Mouse (Mus musculus): ENCODE measurements around the gene Il1rapl1. TPM values are rescaled to one million over a fixed set of nuclear protein-coding genes. Genes with fewer than 3 reads are reported as not detected.

Il1rapl1 gene
- polyA plus RNA-seq, 2 experiments = not detected

GRCm38 (mm10) chrX:88089873-88090272 is 25.6 kb downstream of the Il1rapl1 start:
- 31% methylated on average over 2 of the region's 2 CpGs for WGBS (ENCODE audit: insufficient replicate concordance)
- H3K27ac ChIP-seq = no peak overlapping the region
- DNase-seq (ENCODE audit: low read depth in 3 of 3, low spot score in 3 of 3) = no peak
- ATAC-seq (ENCODE audit: insufficient read depth) = no peak
- H3K9ac ChIP-seq (replicated peaks) = no peak overlapping the region
- H3K4me2 ChIP-seq (ENCODE audit: low read depth) = no peak overlapping the region
- H3K4me3 ChIP-seq (ENCODE audit: insufficient read depth in 1 of 2, low read depth in 2 of 2, low read length in 2 of 2) = no peak overlapping the region
- no peak for TF ChIP-seq CTCF (IDR thresholded peaks at IDR 0.05; ENCODE audit: low read depth)
- TF ChIP-seq EP300 (IDR thresholded peaks at IDR 0.05; ENCODE audit: low read depth) = no peak
- H3K36me3 ChIP-seq (replicated peaks; ENCODE audit: control insufficient read depth, insufficient read depth, low read depth) = no peaks in the 10 kb centered on the region
- no peaks in the 10 kb centered on the region for H3K9me3 ChIP-seq (ENCODE audit: control insufficient read depth, low read length)
- no peaks in the 10 kb centered on the region for H3K4me1 ChIP-seq (replicated peaks; ENCODE audit: control insufficient read depth in 2 of 2, insufficient read depth in 2 of 2, low read length in 1 of 2)
- H3K27me3 ChIP-seq (ENCODE audit: control insufficient read depth, insufficient read depth, low read length) = no peaks in the 10 kb centered on the region

GRCm38 (mm10) chrX:88072741-88073419 is 42.6 kb downstream of the Il1rapl1 start:
- Histone ChIP-seq H3K9me3 (ENCODE audit: control insufficient read depth, low read length) (no peaks in the 10 kb centered on the region), H3K4me3 (ENCODE audit: insufficient read depth in 1 of 2, low read depth in 2 of 2, low read length in 2 of 2) (no peak overlapping the region), H3K27me3 (ENCODE audit: control insufficient read depth, insufficient read depth, low read length) (no peaks in the 10 kb centered on the region), H3K27ac (no peak overlapping the region), H3K4me1 (replicated peaks; ENCODE audit: control insufficient read depth in 2 of 2, insufficient read depth in 2 of 2, low read length in 1 of 2) (no peaks in the 10 kb centered on the region), H3K36me3 (replicated peaks; ENCODE audit: control insufficient read depth, insufficient read depth, low read depth) (no peaks in the 10 kb centered on the region), H3K9ac (replicated peaks) (no peak overlapping the region), H3K4me2 (ENCODE audit: low read depth) (no peak overlapping the region)
- TF ChIP-seq EP300 (IDR thresholded peaks at IDR 0.05; ENCODE audit: low read depth) (no peak), CTCF (IDR thresholded peaks at IDR 0.05; ENCODE audit: low read depth) (no peak)
- no peak for DNase-seq (ENCODE audit: low read depth in 3 of 3, low spot score in 3 of 3)
- 32% methylated on average over 7 of the region's 7 CpGs for WGBS (ENCODE audit: insufficient replicate concordance)
- no peak for ATAC-seq (ENCODE audit: insufficient read depth)

- Histone ChIP-seq H3K9ac (replicated peaks) (no peak overlapping the region), H3K4me1 (replicated peaks; ENCODE audit: control insufficient read depth in 2 of 2, insufficient read depth in 2 of 2, low read length in 1 of 2) (no peaks in the 10 kb centered on the region), H3K9me3 (ENCODE audit: control insufficient read depth, low read length) (no peaks in the 10 kb centered on the region), H3K27me3 (ENCODE audit: control insufficient read depth, insufficient read depth, low read length) (no peaks in the 10 kb centered on the region), H3K36me3 (replicated peaks; ENCODE audit: control insufficient read depth, insufficient read depth, low read depth) (no peaks in the 10 kb centered on the region), H3K27ac (no peak overlapping the region), H3K4me3 (ENCODE audit: insufficient read depth in 1 of 2, low read depth in 2 of 2, low read length in 2 of 2) (no peak overlapping the region), H3K4me2 (ENCODE audit: low read depth) (no peak overlapping the region)
- no peak for DNase-seq (ENCODE audit: low read depth in 3 of 3, low spot score in 3 of 3)
- WGBS (ENCODE audit: insufficient replicate concordance) = 62% methylated on average over 3 of the region's 3 CpGs
- no peak for ATAC-seq (ENCODE audit: insufficient read depth)
- TF ChIP-seq EP300 (IDR thresholded peaks at IDR 0.05; ENCODE audit: low read depth) = no peak
- no peak for TF ChIP-seq CTCF (IDR thresholded peaks at IDR 0.05; ENCODE audit: low read depth)
Observed at GRCm38 (mm10) chrX:88070368-88070767, 45.1 kb downstream of the Il1rapl1 start.

GRCm38 (mm10) chrX:88043556-88043955 is 71.9 kb downstream of the Il1rapl1 start:
- Histone ChIP-seq H3K4me2 (ENCODE audit: low read depth) (no peak overlapping the region), H3K36me3 (replicated peaks; ENCODE audit: control insufficient read depth, insufficient read depth, low read depth) (no peaks in the 10 kb centered on the region), H3K9ac (replicated peaks) (no peak overlapping the region), H3K4me3 (ENCODE audit: insufficient read depth in 1 of 2, low read depth in 2 of 2, low read length in 2 of 2) (no peak overlapping the region), H3K9me3 (ENCODE audit: control insufficient read depth, low read length) (no peaks in the 10 kb centered on the region), H3K27ac (no peak overlapping the region), H3K4me1 (replicated peaks; ENCODE audit: control insufficient read depth in 2 of 2, insufficient read depth in 2 of 2, low read length in 1 of 2) (no peaks in the 10 kb centered on the region), H3K27me3 (ENCODE audit: control insufficient read depth, insufficient read depth, low read length) (no peaks in the 10 kb centered on the region)
- WGBS (ENCODE audit: insufficient replicate concordance) = 50% methylated on average over 1 of the region's 1 CpGs
- TF ChIP-seq EP300 (IDR thresholded peaks at IDR 0.05; ENCODE audit: low read depth) (no peak), CTCF (IDR thresholded peaks at IDR 0.05; ENCODE audit: low read depth) (no peak)
- DNase-seq (ENCODE audit: low read depth in 3 of 3, low spot score in 3 of 3) (no peak), ATAC-seq (ENCODE audit: insufficient read depth) (no peak)

- Histone ChIP-seq H3K9me3 (ENCODE audit: control insufficient read depth, low read length) (no peaks in the 10 kb centered on the region), H3K4me3 (ENCODE audit: insufficient read depth in 1 of 2, low read depth in 2 of 2, low read length in 2 of 2) (no peak overlapping the region), H3K4me2 (ENCODE audit: low read depth) (no peak overlapping the region), H3K4me1 (replicated peaks; ENCODE audit: control insufficient read depth in 2 of 2, insufficient read depth in 2 of 2, low read length in 1 of 2) (no peaks in the 10 kb centered on the region), H3K36me3 (replicated peaks; ENCODE audit: control insufficient read depth, insufficient read depth, low read depth) (no peaks in the 10 kb centered on the region), H3K27ac (no peak overlapping the region), H3K27me3 (ENCODE audit: control insufficient read depth, insufficient read depth, low read length) (no peaks in the 10 kb centered on the region), H3K9ac (replicated peaks) (no peak overlapping the region)
- TF ChIP-seq EP300 (IDR thresholded peaks at IDR 0.05; ENCODE audit: low read depth) (no peak), CTCF (IDR thresholded peaks at IDR 0.05; ENCODE audit: low read depth) (no peak)
- DNase-seq (ENCODE audit: low read depth in 3 of 3, low spot score in 3 of 3) = no peak
- 35% methylated on average over 1 of the region's 1 CpGs for WGBS (ENCODE audit: insufficient replicate concordance)
- no peak for ATAC-seq (ENCODE audit: insufficient read depth)
Observed at GRCm38 (mm10) chrX:88038984-88039383, 76.5 kb downstream of the Il1rapl1 start.
